Mouse (Mus musculus) lung, postnatal 4 days (tissue): ENCODE measurements around the gene Rab21.
A peak's percentile ranks its signal among the peaks of the same experiment; 100 is the strongest.

Experiments
- DNase-seq, 2 experiments: peaks; one replicate each; pipeline ENCODE4 v3.0.0; 2021

Gene Rab21

GRCm38 (mm10) chr10:115315473-115316171, at the start of gene Rab21:
Rab21 (minus strand) TSS chr10:115315594.
- peak; percentile 96 to 99 for DNase-seq

- no peak for DNase-seq
These were observed 47.8 kb upstream of the Rab21 start for GRCm38 (mm10) chr10:115363151-115363550.

- no peak for DNase-seq
These were observed 47.2 kb upstream of the Rab21 start for GRCm38 (mm10) chr10:115362623-115362964.

- peak; percentile 97 to 99 for DNase-seq
These were observed 46.6 kb upstream of the Rab21 start, which contains the start of gene Tmem19 for GRCm38 (mm10) chr10:115361840-115362622. Tmem19 (minus strand) TSS chr10:115362501.

GRCm38 (mm10) chr10:115359066-115359465, 43.7 kb upstream of the Rab21 start:
- DNase-seq = no peak

GRCm38 (mm10) chr10:115358216-115358919, 43.0 kb upstream of the Rab21 start:
- DNase-seq = no peak

- DNase-seq = no peak
These were observed 40.7 kb upstream of the Rab21 start for GRCm38 (mm10) chr10:115356106-115356505.

GRCm38 (mm10) chr10:115355016-115355415, 39.6 kb upstream of the Rab21 start:
- no peak for DNase-seq

- no peak for DNase-seq
These were observed 39.2 kb upstream of the Rab21 start for GRCm38 (mm10) chr10:115354553-115354952.

GRCm38 (mm10) chr10:115350810-115351397, 35.5 kb upstream of the Rab21 start:
- DNase-seq = no peak

- DNase-seq = no peak
These were observed 34.1 kb upstream of the Rab21 start for GRCm38 (mm10) chr10:115349509-115349908.

GRCm38 (mm10) chr10:115349029-115349428, 33.6 kb upstream of the Rab21 start:
- DNase-seq = no peak

GRCm38 (mm10) chr10:115348131-115348530, 32.7 kb upstream of the Rab21 start:
- no peak for DNase-seq

GRCm38 (mm10) chr10:115346444-115346843, 31.1 kb upstream of the Rab21 start:
- DNase-seq = no peak

GRCm38 (mm10) chr10:115342771-115343425, 27.5 kb upstream of the Rab21 start:
- DNase-seq = no peak

GRCm38 (mm10) chr10:115339820-115340328, 24.5 kb upstream of the Rab21 start:
- DNase-seq = no peak

- DNase-seq = no peak
These were observed 21.5 kb upstream of the Rab21 start for GRCm38 (mm10) chr10:115336901-115337300.

GRCm38 (mm10) chr10:115333528-115333927, 18.1 kb upstream of the Rab21 start:
- peak in 1 of 2 experiments; percentile 34 for DNase-seq

GRCm38 (mm10) chr10:115332997-115333396, 17.6 kb upstream of the Rab21 start:
- no peak for DNase-seq

GRCm38 (mm10) chr10:115332420-115332952, 17.1 kb upstream of the Rab21 start:
- no peak for DNase-seq

GRCm38 (mm10) chr10:115329010-115329530, 13.7 kb upstream of the Rab21 start:
- no peak for DNase-seq

GRCm38 (mm10) chr10:115328514-115328913, 13.1 kb upstream of the Rab21 start:
- DNase-seq = no peak
